Mouse (Mus musculus) layer of hippocampus, postnatal 25 days (tissue): ENCODE results near the gene Fam229a. TPM values are rescaled to one million over a fixed set of nuclear protein-coding genes. Genes with fewer than 3 reads are reported as not detected.
"Not testable (repeated sequence)": the region's sequence is repeated elsewhere in the genome, so short reads cannot be mapped to it uniquely, and the experiment has no call there.

Experiments used
- DNase-seq, 2 experiments: peaks; one replicate each; pipeline ENCODE4 v3.0.0; 2022; ENCODE audit warnings: mixed read lengths in 2 of 2, low spot score in 1 of 2; ENCODE audit errors: extremely low spot score in 1 of 2
- total RNA-seq, 2 experiments: library from RNA; stranded (reverse); gene quantifications; 2 replicates each; pipeline ENCODE4 v1.2.3; 2021

Fam229a gene
- total RNA-seq, 2 experiments from 2014 or later: not detected

DNA sequence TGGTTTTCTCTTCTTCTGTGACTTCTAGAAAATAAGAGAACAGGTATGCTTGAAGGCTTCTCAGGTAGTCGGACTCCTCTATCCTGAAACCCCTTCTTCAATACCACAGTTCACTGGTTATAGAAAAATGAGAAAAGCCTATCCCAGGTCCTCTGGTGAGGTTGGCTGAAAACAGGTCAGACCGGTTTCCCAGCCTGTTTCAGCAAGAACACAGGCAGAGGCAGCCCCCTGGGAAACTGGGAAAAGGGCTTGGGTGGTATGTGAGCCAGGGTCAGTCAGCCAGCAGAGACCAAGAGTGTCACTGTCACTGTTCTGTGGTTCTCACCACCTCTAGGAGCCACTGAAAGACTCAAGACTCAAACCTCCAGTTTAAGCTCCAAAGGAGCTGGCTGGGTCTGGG, 25.9 kb downstream of the Fam229a start:
- DNase-seq: no peak

DNA sequence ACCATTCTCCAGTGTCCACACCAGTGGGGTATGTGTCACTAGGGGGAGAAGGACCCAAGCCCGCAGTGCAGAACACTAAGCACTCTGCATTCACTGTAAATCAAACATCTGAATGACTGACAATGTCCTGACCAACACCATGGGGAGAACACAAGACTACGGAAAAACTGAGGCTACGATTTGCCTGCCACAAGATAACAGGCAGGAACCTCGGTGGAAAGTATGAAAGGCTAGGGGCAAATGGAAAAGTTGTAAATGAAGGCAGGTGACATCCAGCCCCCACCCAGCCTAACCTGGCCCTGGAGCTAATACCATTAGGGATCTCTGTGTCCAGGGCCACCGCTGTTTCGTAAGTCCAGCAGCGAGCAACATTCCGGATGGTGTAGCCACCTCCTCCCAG, 27.5 kb downstream of the Fam229a start:
- no peak for DNase-seq

DNA sequence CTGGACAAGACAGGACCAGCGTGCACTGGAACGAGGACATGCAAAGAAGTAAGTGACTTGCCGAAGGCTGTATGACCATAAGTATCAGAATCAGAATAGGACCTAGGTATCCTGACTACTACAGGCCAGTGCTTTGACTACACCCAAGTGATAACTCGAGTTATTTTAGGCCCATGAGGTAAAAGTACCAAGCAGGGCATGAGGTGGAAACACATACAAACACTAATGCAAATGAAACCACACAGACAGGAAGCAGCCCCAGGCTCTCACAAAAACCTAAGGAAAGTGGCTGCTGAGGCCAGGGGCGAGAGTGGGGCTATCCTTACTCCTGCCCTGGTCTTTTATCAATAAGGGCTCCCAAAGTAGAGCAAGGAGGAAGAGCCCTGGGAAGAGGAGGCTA, 34.3 kb downstream of the Fam229a start:
- DNase-seq: no peak

DNA sequence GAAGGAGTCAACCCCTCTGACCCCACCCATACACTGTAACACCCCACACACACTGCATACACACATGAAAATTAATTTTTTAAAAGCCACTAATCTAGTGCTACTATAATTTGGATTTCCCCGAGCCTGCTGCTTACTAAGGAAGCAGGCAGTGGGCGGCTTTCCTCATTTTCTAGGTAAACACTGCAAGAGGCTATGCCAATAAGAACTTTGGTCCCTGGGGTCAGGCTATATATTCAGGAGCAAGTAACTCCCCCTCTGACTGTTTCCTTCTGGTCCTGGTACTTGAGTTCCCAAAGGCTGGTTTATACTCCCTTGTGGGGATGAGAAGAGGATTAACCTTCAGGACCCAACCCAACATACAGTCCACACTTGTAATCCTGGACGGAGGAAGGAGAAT, 34.9 kb downstream of the Fam229a start:
- no peak for DNase-seq

DNA sequence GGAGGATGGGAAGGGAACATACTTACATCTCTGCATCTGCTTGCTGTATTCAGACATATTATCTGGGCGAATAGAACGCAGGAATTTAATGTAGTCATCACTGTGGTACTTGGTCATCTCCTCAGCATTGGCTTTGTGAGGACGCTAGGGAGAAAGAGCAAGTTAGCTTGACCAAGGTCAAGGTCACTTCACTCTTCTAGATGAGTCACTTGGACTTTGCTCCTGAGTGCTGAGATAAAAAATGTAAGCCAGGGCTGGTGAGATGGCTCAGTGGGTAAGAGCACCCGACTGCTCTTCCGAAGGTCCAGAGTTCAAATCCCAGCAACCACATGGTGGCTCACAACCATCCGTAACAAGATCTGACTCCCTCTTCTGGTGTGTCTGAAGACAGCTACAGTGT, 37.9 kb downstream of the Fam229a start:
- not testable (repeated sequence) for DNase-seq

DNA sequence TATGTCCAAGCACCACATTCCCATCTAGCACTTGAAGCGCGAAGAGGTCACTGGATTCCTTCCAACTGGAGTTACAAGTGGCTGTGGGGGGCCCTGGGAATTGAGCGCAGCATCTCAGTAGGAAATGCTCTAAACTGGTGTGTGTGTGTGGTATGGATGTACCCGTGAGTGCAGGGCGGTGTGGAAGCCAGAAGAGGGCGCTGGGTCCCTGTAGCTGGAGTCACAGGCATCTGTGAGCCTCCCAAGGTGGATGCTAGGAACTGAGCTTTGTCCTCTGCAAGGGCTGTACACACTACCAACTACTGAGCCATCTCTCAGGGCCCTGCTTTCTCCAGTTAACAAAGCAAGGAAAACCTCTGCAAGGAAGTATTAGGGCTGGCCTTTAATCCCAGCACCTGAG, 49.0 kb downstream of the Fam229a start:
- DNase-seq: no peak

Other genes with a start within 250 kb of the Fam229a start
- gene C77080, start 229.8 kb upstream of the Fam229a start, total RNA-seq: 1 to 10 TPM; 7.5 to 7.7 TPM
- gene Sync, start 203.6 kb upstream of the Fam229a start, total RNA-seq: 1 to 10 TPM in 1 of 2 experiments, under 1 TPM in 1; 0.79 to 1.3 TPM
- gene Rbbp4, start 155.8 kb upstream of the Fam229a start, total RNA-seq: 100 to 1,000 TPM; 111 to 133 TPM
- gene Zbtb8os, start 155.5 kb upstream of the Fam229a start, total RNA-seq: 10 to 100 TPM; 30.5 to 33.9 TPM
- gene Zbtb8a, start 113.1 kb upstream of the Fam229a start, total RNA-seq: 1 to 10 TPM; 4.1 to 5.6 TPM
- gene Zbtb8b, start 50.3 kb upstream of the Fam229a start, total RNA-seq: 1 to 10 TPM; 4.2 to 4.6 TPM
- gene Bsdc1, start 29.6 kb upstream of the Fam229a start, total RNA-seq: 10 to 100 TPM; 55.4 to 57.7 TPM
- gene Tssk3, start 168 bp upstream of the Fam229a start, total RNA-seq: not detected
- 100 to 1,000 TPM; 170 to 171 TPM for gene Marcksl1, start 22.4 kb downstream of the Fam229a start, total RNA-seq
- gene Hdac1, start 51.5 kb downstream of the Fam229a start, total RNA-seq: 10 to 100 TPM; 37.0 to 48.7 TPM
- 1 to 10 TPM; 3.3 to 3.5 TPM for gene Lck, start 82.5 kb downstream of the Fam229a start, total RNA-seq
- gene Fam167b, start 87.4 kb downstream of the Fam229a start, total RNA-seq: under 1 TPM in 1 of 2 experiments, not detected in 1; 0.81 TPM
- gene Eif3i, start 109.5 kb downstream of the Fam229a start, total RNA-seq: 100 to 1,000 TPM; 128 TPM
- gene Tmem234, start 109.5 kb downstream of the Fam229a start, total RNA-seq: 10 to 100 TPM; 78.8 to 80.7 TPM
- 1 to 10 TPM; 3.6 to 6.8 TPM for gene Dcdc2b, start 123.1 kb downstream of the Fam229a start, total RNA-seq
- 10 to 100 TPM; 32.9 to 41.9 TPM for gene Iqcc, start 127.9 kb downstream of the Fam229a start, total RNA-seq
- gene Ccdc28b, start 132.8 kb downstream of the Fam229a start, total RNA-seq: 10 to 100 TPM; 71.6 to 84.5 TPM
- 10 to 100 TPM; 44.0 to 44.1 TPM for gene Txlna, start 149.9 kb downstream of the Fam229a start, total RNA-seq
- 10 to 100 TPM; 91.5 to 96.8 TPM for gene Kpna6, start 181.6 kb downstream of the Fam229a start, total RNA-seq
- 10 to 100 TPM; 12.5 to 18.6 TPM for gene Tmem39b, start 205.6 kb downstream of the Fam229a start, total RNA-seq